Mouse (Mus musculus): ENCODE results near the gene Dip2b.

DNA sequence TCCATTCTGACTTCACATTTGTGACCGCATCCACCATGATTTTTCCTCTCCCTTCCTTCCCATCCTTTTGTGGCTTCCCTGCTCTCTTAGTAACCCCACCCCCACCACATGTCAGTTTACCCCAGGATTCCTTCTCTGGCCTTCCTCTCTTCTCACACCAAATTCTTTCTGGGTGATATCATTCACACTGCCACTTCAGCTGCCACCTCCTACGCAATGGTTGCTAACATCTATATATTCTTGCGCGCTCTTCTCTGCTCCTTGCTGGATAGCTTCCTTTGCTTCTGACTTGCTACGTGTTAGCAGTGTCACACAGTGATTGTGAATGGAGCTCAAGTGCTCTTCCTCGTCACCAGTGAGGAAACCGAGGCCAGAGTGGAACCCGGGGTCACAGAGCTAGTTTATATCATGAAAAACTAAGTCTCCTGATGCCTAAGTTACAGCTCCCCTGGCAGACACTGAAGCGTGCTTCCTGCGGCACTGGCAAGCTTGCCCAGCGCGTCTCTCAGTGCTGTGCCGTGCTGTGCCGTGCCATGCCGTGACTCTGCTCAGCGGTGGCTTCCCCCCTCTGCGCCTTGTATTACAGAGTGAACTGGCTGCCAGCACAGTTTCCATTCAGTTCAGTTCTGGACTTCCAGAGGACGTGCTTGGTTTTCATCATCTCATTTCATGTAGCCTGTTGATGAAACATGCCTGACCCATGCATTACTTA lies 69.8 kb downstream of the Dip2b start:
- TF ChIP-seq CTCF (IDR thresholded peaks at IDR 0.05; ENCODE audit: borderline replicate concordance, control insufficient read depth, extremely low read depth, insufficient read depth, low read length, poor library complexity) (no peak), POLR2A (IDR thresholded peaks at IDR 0.05; ENCODE audit: control insufficient read depth, extremely low read depth, insufficient read depth, low read length, poor library complexity) (no peak)
